Mouse (Mus musculus): ENCODE data around the gene Plk5.
A peak's percentile ranks its signal among the peaks of the same experiment; 100 is the strongest.
"Not testable (repeated sequence)": the region's sequence is repeated elsewhere in the genome, so short reads cannot be mapped to it uniquely, and the experiment has no call there.

Gene Plk5

GRCm38 (mm10) chr10:80331636-80332524 is 24.4 kb upstream of the Plk5 start:
- DNase-seq (ENCODE audit: low read depth), result no peak

- DNase-seq (ENCODE audit: low read depth), result no peak
Measured at GRCm38 (mm10) chr10:80332525-80332989, 23.7 kb upstream of the Plk5 start.

GRCm38 (mm10) chr10:80336263-80336662 is 20.0 kb upstream of the Plk5 start:
- DNase-seq (ENCODE audit: low read depth), result no peak

GRCm38 (mm10) chr10:80339941-80340750 is 16.1 kb upstream of the Plk5 start:
- peak; percentile 62 for DNase-seq (ENCODE audit: low read depth)

- no peak for DNase-seq (ENCODE audit: low read depth)
Measured at GRCm38 (mm10) chr10:80341026-80341425, 15.2 kb upstream of the Plk5 start.

GRCm38 (mm10) chr10:80341491-80342304 is 14.6 kb upstream of the Plk5 start:
- DNase-seq (ENCODE audit: low read depth), result no peak

GRCm38 (mm10) chr10:80342305-80342748 is 13.9 kb upstream of the Plk5 start:
- DNase-seq (ENCODE audit: low read depth), result no peak

GRCm38 (mm10) chr10:80342749-80343424 is 13.4 kb upstream of the Plk5 start:
- no peak for DNase-seq (ENCODE audit: low read depth)

GRCm38 (mm10) chr10:80343425-80343895 is 12.8 kb upstream of the Plk5 start:
- no peak for DNase-seq (ENCODE audit: low read depth)

GRCm38 (mm10) chr10:80344131-80344661 is 12.1 kb upstream of the Plk5 start:
- DNase-seq (ENCODE audit: low read depth), result no peak

GRCm38 (mm10) chr10:80345122-80345521 is 11.1 kb upstream of the Plk5 start:
- no peak for DNase-seq (ENCODE audit: low read depth)

GRCm38 (mm10) chr10:80345929-80346328 is 10.3 kb upstream of the Plk5 start:
- DNase-seq (ENCODE audit: low read depth), result not testable (repeated sequence)

GRCm38 (mm10) chr10:80347514-80347967 is 8.7 kb upstream of the Plk5 start:
- no peak for DNase-seq (ENCODE audit: low read depth)

- DNase-seq (ENCODE audit: low read depth), result peak; percentile 39
Measured at GRCm38 (mm10) chr10:80348244-80348781, 7.9 kb upstream of the Plk5 start, which contains the start of gene Adamtsl5. Gene Adamtsl5, minus strand, starts transcription at chr10:80348412.

- DNase-seq (ENCODE audit: low read depth), result no peak
Measured at GRCm38 (mm10) chr10:80348981-80349380, 7.3 kb upstream of the Plk5 start.

GRCm38 (mm10) chr10:80350292-80350691 is 6.0 kb upstream of the Plk5 start:
- DNase-seq (ENCODE audit: low read depth), result peak; percentile 48

- no peak for DNase-seq (ENCODE audit: low read depth)
Measured at GRCm38 (mm10) chr10:80351896-80352295, 4.4 kb upstream of the Plk5 start.

- DNase-seq (ENCODE audit: low read depth), result no peak
Measured at GRCm38 (mm10) chr10:80352727-80353126, 3.5 kb upstream of the Plk5 start.

GRCm38 (mm10) chr10:80355431-80355830 is 828 bp upstream of the Plk5 start:
- no peak for DNase-seq (ENCODE audit: low read depth)

- DNase-seq (ENCODE audit: low read depth), result no peak
Measured at GRCm38 (mm10) chr10:80356737-80357136, 478 bp downstream of the Plk5 start.

Data from fibroblast of lung, adult 2 months (primary cell).